Mouse (Mus musculus) macrophage (primary cell): ENCODE data around the gene Prickle2. TPM values are rescaled to one million over a fixed set of nuclear protein-coding genes. Genes with fewer than 3 reads are reported as not detected.

ENCODE experiments used
- H3K27ac ChIP-seq: fragments of 350-480 bp; formaldehyde crosslinking; 2 replicates; pipeline ENCODE4 v1.9.0; 2021
- H3K36me3 ChIP-seq: fragments of 350-480 bp; formaldehyde crosslinking; 2 replicates; pipeline ENCODE4 v1.9.0; 2021; ENCODE audit errors: inconsistent target
- H3K4me3 ChIP-seq: fragments of 350-480 bp; formaldehyde crosslinking; 2 replicates; pipeline ENCODE4 v1.9.0; 2021; ENCODE audit errors: inconsistent target
- H3K79me2 ChIP-seq: fragments of 350-480 bp; formaldehyde crosslinking; 2 replicates; pipeline ENCODE4 v1.9.0; 2021; ENCODE audit errors: inconsistent target
- WGBS: methylation state at CpG from one replicate; pipeline ENCODE4 v1.1.7; 2026; ENCODE audit warnings: inconsistent platforms; ENCODE audit not compliant: missing documents; 5-methylcytosine and 5-hydroxymethylcytosine counted together
- polyA plus RNA-seq: library from polyadenylated mRNA; stranded (reverse); fragments of 250-400 nt; gene quantifications from 3 replicates; pipeline ENCODE4 v1.2.4, GENCODE M21; 2018; ENCODE audit warnings: inconsistent platforms

The Prickle2 gene
- polyA plus RNA-seq, 1 experiment from 2014 or later: 0.30 TPM

DNA sequence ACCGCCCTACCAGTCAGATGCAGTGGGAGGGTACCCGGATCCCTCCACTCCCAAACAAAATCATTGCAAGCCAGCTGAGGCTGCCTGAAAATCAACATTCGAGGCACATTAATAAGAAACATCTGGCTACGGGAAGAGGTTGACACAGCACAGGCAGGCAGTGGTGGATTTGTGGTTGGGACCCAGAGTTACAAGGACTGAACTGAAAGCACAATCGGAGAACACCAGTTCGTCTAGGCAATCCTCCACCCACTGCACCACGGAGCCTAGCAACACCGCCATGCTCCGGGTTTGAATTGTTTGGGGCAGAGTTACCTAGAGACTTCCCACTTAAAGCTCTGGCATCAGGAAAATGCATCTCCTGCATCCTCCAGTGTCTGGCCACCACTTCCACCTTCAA lies 1.1 kb downstream of the Prickle2 start:
- WGBS: 51% methylated on average over 9 of the region's 9 CpGs
- H3K79me2 ChIP-seq: no peaks in the 10 kb centered on the region

DNA sequence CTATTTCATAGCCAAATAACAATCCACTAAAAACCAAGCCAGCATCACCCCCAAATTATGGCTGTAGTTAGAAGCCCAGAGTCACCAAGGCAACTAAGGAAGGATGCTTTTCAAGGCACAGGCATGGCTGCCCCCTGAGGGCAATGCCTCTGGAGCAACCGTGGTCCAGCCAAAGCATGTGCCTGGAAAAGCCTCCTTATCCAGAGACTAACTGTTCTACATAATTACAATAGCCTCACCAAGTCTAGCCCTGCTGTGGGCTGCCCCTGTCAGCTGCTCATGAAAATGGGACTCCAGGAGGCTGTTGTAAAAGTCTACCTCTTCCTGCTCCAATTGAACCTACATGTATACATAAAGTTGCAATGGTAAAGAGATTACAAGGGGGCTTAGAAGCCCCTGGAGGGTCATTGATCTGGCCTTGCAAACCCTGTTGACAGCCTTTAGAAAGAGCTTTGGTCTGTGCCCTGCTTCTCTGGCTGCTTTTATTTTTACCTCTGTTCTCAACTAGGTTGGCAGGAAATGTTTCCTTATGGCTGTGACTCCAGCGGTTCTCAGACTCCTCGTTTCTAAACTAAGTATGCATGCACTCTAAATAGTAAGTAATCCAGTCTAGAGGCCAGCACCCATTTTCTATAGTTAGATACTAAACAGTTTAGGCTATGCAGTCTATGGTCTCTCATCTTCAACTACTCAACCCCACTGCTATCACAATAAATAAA lies 6.3 kb downstream of the Prickle2 start:
- no peak overlapping the region for H3K4me3 ChIP-seq
- no peak overlapping the region for H3K27ac ChIP-seq
- H3K36me3 ChIP-seq: no peaks in the 10 kb centered on the region
- WGBS: 54% methylated on average over 3 of the region's 3 CpGs
- no peaks in the 10 kb centered on the region for H3K79me2 ChIP-seq

More for the DNA sequence above, 1.1 kb downstream of the Prickle2 start:
- Histone ChIP-seq H3K27ac (no peak overlapping the region), H3K4me3 (no peak overlapping the region), H3K36me3 (no peaks in the 10 kb centered on the region)

DNA sequence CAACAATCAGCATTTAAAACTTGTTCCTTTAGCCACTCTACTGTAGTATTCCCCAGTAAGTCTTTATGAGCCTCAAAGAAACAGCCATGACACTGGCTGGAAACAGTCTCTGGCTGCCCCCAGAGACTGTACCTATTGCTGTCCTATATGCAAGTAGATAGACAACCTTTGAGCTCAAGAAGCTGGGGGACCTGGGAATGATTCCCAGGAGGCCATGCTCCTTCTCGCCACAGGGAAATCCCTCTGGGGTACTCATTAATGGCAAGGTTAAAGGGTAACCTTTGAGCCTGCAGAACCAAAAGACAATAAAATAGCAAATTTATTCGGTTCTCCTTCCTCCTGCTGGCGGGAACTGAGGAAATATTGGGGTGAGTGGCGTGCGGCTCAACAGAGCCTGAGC lies 8.1 kb downstream of the Prickle2 start:
- no peaks in the 10 kb centered on the region for H3K36me3 ChIP-seq
- WGBS: 90% methylated on average over 5 of the region's 5 CpGs

DNA sequence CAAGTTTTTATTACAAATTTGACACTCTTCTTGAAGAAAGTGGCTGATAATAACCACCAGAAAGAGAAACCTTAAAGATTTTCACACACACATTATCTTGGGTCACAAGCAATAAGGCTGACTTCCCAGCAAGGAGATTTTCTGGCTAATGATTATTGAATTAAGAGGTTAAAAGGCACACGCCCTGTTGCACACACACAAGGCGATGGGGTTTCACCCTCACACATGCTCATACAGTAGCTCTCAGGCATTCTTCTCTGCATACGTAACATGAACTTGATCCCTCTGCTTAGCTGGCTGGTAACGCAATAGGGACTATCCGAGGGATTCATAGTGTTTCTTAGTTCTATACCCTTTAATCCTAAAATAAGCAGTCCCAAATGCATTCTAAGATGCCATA lies 18.6 kb downstream of the Prickle2 start:
- Histone ChIP-seq H3K4me3 (no peak overlapping the region), H3K36me3 (no peaks in the 10 kb centered on the region), H3K79me2 (no peaks in the 10 kb centered on the region), H3K27ac (no peak overlapping the region)
- 96% methylated on average over 5 of the region's 5 CpGs for WGBS

More for the DNA sequence above, 8.1 kb downstream of the Prickle2 start:
- H3K27ac ChIP-seq: no peak overlapping the region
- H3K4me3 ChIP-seq: no peak overlapping the region
- H3K79me2 ChIP-seq: no peaks in the 10 kb centered on the region

DNA sequence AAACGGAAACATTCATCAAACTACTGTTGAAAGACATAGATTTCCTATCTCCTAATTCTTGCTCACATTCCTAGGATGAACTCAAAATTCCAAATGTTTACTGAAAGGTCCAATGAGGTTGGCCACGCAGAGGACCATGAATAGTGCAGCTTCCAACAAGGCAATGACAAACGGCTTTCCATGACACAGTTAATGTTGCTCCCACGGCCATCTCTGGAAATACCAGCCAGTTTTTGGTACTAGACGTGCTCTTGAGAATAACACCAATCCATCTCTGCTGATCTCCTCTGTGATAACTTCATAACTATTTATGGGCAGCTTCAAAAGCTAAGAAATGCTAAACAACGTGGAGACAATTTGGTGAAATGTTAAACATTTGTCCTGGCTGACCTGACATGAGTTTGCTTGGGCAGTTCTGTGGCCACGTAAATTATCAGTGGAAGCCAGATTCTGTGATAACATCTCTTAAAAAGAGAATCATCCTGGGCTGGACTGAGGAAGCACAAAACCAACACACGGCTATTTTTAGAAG lies 31.5 kb downstream of the Prickle2 start:
- H3K4me3 ChIP-seq: no peak overlapping the region
- H3K27ac ChIP-seq: no peak overlapping the region
- no peaks in the 10 kb centered on the region for H3K36me3 ChIP-seq
- 46% methylated on average over 8 of the region's 8 CpGs for WGBS
- no peaks in the 10 kb centered on the region for H3K79me2 ChIP-seq

DNA sequence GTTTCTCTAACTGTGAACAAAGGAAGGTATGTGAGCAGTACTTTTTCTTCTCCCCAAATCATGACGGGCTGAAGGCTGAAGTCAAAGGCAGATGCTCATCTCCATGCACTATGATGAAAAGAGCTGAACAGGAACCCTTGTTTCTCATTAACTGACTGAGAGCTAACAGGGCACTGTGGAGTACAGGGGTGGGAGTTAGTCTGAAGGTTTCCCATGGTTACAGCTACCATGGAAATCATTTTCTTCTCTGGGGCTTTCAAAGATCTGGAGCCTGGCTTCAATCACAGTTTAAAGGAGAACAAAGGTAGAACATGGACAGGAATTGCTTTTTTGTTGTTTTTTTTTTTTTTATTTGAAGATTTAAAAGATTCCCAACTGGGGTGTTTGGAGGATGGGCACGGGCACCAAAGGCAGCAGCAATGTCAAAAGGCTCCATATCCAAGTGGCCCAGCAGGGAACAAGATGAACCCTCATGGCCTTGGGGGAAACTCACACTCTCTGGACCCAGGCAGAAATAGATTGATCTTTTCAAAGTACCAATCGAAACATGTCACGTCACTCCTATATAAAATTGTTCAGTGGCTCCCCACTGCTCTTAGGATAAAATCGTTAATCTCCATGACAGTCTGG lies 35.3 kb downstream of the Prickle2 start:
- H3K79me2 ChIP-seq: no peaks in the 10 kb centered on the region
- H3K4me3 ChIP-seq: no peak overlapping the region
- 92% methylated on average over 5 of the region's 5 CpGs for WGBS
- no peaks in the 10 kb centered on the region for H3K36me3 ChIP-seq
- H3K27ac ChIP-seq: no peak overlapping the region

DNA sequence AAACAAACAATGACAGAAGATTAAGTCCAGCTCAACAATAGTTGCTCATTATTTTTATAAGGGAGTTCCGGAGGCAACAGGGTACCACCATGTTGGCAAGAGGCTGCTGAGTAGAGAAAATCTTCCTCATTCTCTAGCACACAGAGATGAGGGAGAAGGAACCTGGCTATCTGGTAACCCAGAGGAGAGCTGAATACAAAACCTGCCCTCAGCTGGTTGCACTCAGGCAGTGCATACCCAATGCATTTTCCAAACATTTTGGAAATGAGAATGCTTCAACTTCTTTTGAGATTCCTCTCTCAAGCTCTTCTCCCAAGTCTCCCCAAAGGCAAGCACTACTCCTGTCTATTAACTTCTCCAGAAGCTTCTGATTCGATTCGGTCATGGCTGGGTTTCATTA lies 36.3 kb downstream of the Prickle2 start:
- no peak overlapping the region for H3K4me3 ChIP-seq
- no peak overlapping the region for H3K27ac ChIP-seq
- 87% methylated on average over 3 of the region's 3 CpGs for WGBS
- no peaks in the 10 kb centered on the region for H3K36me3 ChIP-seq
- H3K79me2 ChIP-seq: no peaks in the 10 kb centered on the region

DNA sequence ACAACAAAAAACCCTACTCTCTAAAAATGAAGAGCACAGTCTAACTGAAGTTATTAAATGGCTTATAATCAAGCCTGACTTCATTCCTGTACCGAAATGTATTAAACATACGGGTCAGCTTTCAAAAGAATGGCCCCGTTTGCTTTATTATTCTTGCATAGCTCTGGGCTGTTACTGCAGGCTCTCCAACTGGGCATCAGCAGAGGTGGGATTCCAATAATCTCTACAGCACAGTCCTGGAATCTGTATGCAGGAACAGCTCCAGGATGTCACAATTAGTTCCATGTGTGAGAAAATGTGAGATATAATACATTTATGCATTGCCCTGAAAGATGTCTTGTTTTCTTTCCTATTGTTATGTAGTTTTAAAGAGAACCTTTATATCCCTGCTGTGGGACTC lies 38.4 kb downstream of the Prickle2 start:
- H3K4me3 ChIP-seq: no peak overlapping the region
- H3K79me2 ChIP-seq: no peaks in the 10 kb centered on the region
- 85% methylated on average over 3 of the region's 3 CpGs for WGBS
- no peaks in the 10 kb centered on the region for H3K36me3 ChIP-seq
- H3K27ac ChIP-seq: no peak overlapping the region

DNA sequence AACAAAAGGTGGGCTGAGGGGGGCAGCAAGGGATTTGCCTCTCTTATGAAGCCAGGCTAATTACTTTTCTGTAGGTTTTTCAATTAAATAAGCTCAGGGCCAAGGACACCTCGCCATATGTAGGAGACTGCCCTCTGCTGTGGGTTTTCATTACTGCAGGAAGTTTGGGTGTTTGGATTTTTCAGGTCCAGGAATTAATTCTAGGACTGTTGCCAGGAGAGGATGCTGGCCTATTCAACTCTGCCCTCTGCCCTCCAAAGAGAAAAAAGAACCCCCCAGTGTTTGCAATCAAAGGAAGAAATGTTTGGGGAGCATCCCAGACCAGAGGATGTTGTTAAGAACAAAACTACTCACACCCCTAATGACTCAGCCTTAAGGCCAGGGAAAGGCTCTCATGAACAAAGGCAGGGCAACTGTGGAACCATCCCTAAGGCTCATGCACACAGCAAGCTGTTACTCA lies 40.4 kb downstream of the Prickle2 start:
- Histone ChIP-seq H3K4me3 (no peak overlapping the region), H3K27ac (no peak overlapping the region), H3K36me3 (no peaks in the 10 kb centered on the region), H3K79me2 (no peaks in the 10 kb centered on the region)
- WGBS: 20% methylated on average over 1 of the region's 1 CpGs

DNA sequence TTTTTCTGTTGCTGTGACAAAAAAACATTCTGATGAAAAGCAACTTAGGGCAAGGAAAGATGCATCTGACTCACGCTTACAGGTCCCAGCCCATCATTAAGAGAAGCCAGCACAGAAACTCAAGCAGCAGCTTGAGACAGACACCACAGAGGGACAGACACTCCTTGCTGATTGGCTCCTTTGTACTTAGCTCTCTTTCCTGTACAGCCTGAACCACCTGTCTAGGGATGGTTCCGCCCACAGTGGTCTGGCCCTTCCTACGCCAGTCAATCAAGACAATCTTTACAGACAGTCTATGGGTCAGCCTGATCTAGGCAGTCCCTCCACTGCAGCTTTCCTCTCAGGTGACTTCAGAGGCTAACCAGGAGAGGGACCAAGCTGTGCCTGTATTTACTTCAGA lies 42.1 kb downstream of the Prickle2 start:
- Histone ChIP-seq H3K27ac (no peak overlapping the region), H3K4me3 (no peak overlapping the region), H3K79me2 (no peaks in the 10 kb centered on the region), H3K36me3 (no peaks in the 10 kb centered on the region)
- 92% methylated on average over 3 of the region's 3 CpGs for WGBS

DNA sequence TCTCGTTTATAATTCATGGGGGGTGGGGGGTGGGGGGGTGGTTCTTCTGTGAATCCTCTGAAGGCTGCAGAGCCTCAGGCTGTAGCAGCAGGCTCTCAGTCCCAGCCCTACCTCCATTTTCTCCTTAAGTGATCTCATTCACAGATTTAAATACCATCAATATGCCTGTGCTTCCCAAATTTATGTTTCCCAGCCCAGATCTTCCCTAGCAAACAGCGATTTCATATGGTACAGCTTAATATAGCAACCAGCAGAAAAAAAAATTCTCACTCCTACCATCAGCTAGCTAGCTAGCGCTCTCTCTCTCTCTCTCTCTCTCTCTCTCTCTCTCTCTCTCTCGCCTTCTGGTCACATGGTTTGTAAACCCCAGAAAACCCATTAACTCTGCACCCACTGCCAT lies 42.5 kb downstream of the Prickle2 start:
- WGBS: 81% methylated on average over 3 of the region's 4 CpGs
- no peaks in the 10 kb centered on the region for H3K36me3 ChIP-seq
- H3K4me3 ChIP-seq: no peak overlapping the region
- H3K79me2 ChIP-seq: no peaks in the 10 kb centered on the region
- no peak overlapping the region for H3K27ac ChIP-seq

DNA sequence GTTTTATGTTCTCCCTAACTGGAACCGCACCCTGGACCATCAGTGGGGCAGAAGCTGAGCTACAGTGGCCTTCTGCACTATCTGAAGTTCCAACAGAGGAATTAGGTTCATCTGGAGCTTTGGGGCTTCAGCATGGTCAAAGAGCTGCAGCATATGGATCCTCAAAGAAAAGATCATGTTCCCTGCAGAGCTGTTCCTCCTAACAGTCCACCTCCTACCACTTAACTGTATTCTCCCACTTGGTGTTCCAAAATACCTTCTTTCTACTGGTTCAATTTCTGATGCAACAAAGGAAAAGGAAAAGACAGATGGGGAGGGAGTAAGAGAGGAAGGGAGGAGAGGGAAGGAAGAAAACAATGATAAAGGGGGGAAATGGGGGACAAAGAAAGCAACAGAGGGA lies 56.9 kb downstream of the Prickle2 start:
- Histone ChIP-seq H3K27ac (no peak overlapping the region), H3K4me3 (no peak overlapping the region), H3K36me3 (no peaks in the 10 kb centered on the region), H3K79me2 (no peaks in the 10 kb centered on the region)
- 79% methylated on average over 1 of the region's 1 CpGs for WGBS

DNA sequence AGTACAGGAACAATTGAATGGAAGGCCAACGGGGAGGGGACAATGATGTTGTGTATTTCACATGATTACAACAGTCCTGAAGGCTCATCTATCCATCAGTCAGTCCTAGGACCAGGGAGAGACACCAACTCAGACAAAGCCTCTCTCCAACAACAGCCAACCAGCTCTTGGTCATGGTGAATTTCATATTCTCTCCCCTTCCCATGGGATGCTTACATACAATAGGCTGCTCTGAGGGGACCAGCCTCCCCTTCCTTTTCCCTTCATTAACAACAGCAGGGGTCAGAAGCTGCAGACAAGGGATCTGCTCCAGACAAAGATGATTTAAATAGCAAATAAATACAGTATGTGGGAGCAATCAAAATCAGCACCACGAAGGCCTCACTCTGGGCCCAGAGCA lies 57.4 kb downstream of the Prickle2 start:
- Histone ChIP-seq H3K79me2 (no peaks in the 10 kb centered on the region), H3K27ac (no peak overlapping the region), H3K4me3 (no peak overlapping the region), H3K36me3 (no peaks in the 10 kb centered on the region)
- WGBS: 72% methylated on average over 2 of the region's 2 CpGs

DNA sequence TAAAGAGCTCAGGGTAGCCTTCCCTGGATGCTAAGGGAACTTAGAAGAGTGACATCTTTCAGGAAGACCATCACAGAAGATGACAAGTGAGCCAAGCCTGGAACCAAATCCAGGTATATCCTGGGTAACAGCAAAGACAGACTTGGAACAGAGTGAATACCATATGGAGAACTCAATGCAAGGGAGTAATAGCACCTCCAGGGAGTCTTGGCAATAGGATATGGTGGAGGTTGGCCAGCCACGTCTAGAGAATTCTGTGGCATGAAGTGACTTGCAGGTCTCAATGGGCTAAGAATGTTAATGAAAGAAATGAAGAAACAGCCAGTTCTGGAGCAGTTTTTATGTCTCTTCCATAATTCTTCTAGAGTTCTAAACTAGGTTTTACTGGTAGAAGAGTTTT lies 63.0 kb downstream of the Prickle2 start:
- WGBS: 94% methylated on average over 1 of the region's 1 CpGs

DNA sequence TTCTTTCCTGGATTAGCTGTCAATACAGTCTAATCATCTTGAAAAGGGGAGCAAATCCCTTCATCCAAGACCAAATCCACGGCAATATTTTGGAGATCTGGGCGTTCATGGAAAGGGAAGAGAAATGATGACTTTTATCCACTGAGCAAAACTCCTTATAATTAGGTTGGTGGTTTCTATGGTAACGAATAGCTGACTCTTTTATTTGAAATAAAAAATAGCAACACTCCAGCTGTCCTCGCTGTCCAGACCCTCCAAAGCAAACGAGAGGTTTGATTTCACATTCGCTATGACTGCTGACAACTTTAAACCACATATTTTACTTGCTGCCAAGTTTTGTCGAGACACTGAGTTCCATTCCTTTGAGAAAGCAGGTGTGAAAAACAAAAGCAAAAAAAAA lies 64.0 kb downstream of the Prickle2 start:
- Histone ChIP-seq H3K4me3 (no peak overlapping the region), H3K27ac (no peak overlapping the region), H3K36me3 (no peaks in the 10 kb centered on the region), H3K79me2 (no peaks in the 10 kb centered on the region)
- 82% methylated on average over 7 of the region's 7 CpGs for WGBS

More for the DNA sequence above, 63.0 kb downstream of the Prickle2 start:
- Histone ChIP-seq H3K27ac (no peak overlapping the region), H3K4me3 (no peak overlapping the region), H3K36me3 (no peaks in the 10 kb centered on the region), H3K79me2 (no peaks in the 10 kb centered on the region)
